Mouse (Mus musculus): Measurements from ENCODE around the gene Nf1. TPM values are rescaled to one million over a fixed set of nuclear protein-coding genes. Genes with fewer than 3 reads are reported as not detected.

Nf1 gene
- polyA plus RNA-seq, 1 experiment from 2014 or later, result 8.0 TPM

- 83% methylated on average over 1 of the region's 1 CpGs for WGBS
- no peak for ATAC-seq
Measured at GRCm38 (mm10) chr11:79522944-79523343, 183.5 kb downstream of the Nf1 start.

GRCm38 (mm10) chr11:79523560-79524309 lies 184.2 kb downstream of the Nf1 start, which contains the start of gene Evi2b:
Gene Evi2b, minus strand, starts transcription at chr11:79523762.
- Histone ChIP-seq H3K4me3 (replicated peaks) (no peak within 1 kb of the TSS), H3K36me3 (peaks cover 6% of the 10 kb centered on the region; the same call in 1 of the 2 replicates), H3K9me3 (no peaks in the 10 kb centered on the region), H3K27me3 (no peaks in the 10 kb centered on the region), H3K9ac (replicated peaks) (no peak within 1 kb of the TSS), H3K27ac (no peak within 1 kb of the TSS), H3K4me1 (replicated peaks) (0 out of 2 replicates have a peak, but pooled peaks cover 2% of the 10 kb centered on the region), H3K4me2 (replicated peaks) (no peak within 1 kb of the TSS)
- no peak for ATAC-seq
- WGBS, result 90% methylated on average over 10 of the region's 10 CpGs

More at GRCm38 (mm10) chr11:79522944-79523343, 183.5 kb downstream of the Nf1 start:
- Histone ChIP-seq H3K4me3 (replicated peaks) (no peak overlapping the region), H3K4me2 (replicated peaks) (no peak overlapping the region), H3K9ac (replicated peaks) (no peak overlapping the region), H3K36me3 (peaks cover 6% of the 10 kb centered on the region; the same call in 1 of the 2 replicates), H3K4me1 (replicated peaks) (0 out of 2 replicates have a peak, but pooled peaks cover 3% of the 10 kb centered on the region), H3K27me3 (no peaks in the 10 kb centered on the region), H3K27ac (no peak overlapping the region), H3K9me3 (no peaks in the 10 kb centered on the region)

- 100% methylated on average over 1 of the region's 1 CpGs for WGBS
- Histone ChIP-seq H3K27ac (no peak overlapping the region), H3K4me1 (replicated peaks) (no peaks in the 10 kb centered on the region), H3K4me3 (replicated peaks) (no peak overlapping the region), H3K36me3 (peaks cover 6% of the 10 kb centered on the region; the same call in 1 of the 2 replicates), H3K4me2 (replicated peaks) (no peak overlapping the region), H3K9me3 (no peaks in the 10 kb centered on the region), H3K9ac (replicated peaks) (no peak overlapping the region), H3K27me3 (no peaks in the 10 kb centered on the region)
- ATAC-seq, result no peak
Measured at GRCm38 (mm10) chr11:79524310-79524575, 184.8 kb downstream of the Nf1 start.

GRCm38 (mm10) chr11:79526549-79526948 lies 187.1 kb downstream of the Nf1 start:
- no peak overlapping the region for H3K9ac ChIP-seq (replicated peaks)
- H3K4me3 ChIP-seq (replicated peaks), result no peak overlapping the region
- WGBS, result 95% methylated on average over 3 of the region's 3 CpGs
- ATAC-seq, result no peak
- H3K27ac ChIP-seq, result no peak overlapping the region
- H3K9me3 ChIP-seq, result no peaks in the 10 kb centered on the region
- peaks cover 8% of the 10 kb centered on the region for H3K36me3 ChIP-seq
- H3K4me1 ChIP-seq (replicated peaks), result no peaks in the 10 kb centered on the region
- no peaks in the 10 kb centered on the region for H3K27me3 ChIP-seq
- no peak overlapping the region for H3K4me2 ChIP-seq (replicated peaks)

GRCm38 (mm10) chr11:79527015-79527738 lies 187.7 kb downstream of the Nf1 start:
- 88% methylated on average over 15 of the region's 15 CpGs for WGBS
- Histone ChIP-seq H3K9me3 (no peaks in the 10 kb centered on the region), H3K27ac (no peak overlapping the region), H3K36me3 (peaks cover 13% of the 10 kb centered on the region), H3K4me3 (replicated peaks) (no peak overlapping the region), H3K4me1 (replicated peaks) (no peaks in the 10 kb centered on the region), H3K27me3 (no peaks in the 10 kb centered on the region), H3K9ac (replicated peaks) (no peak overlapping the region), H3K4me2 (replicated peaks) (no peak overlapping the region)
- no peak for ATAC-seq

- Histone ChIP-seq H3K36me3 (peaks cover 13% of the 10 kb centered on the region), H3K9me3 (no peaks in the 10 kb centered on the region), H3K9ac (replicated peaks) (no peak overlapping the region), H3K4me2 (replicated peaks) (no peak overlapping the region), H3K27ac (no peak overlapping the region), H3K4me3 (replicated peaks) (no peak overlapping the region), H3K27me3 (no peaks in the 10 kb centered on the region), H3K4me1 (replicated peaks) (no peaks in the 10 kb centered on the region)
- no peak for ATAC-seq
- WGBS, result 94% methylated on average over 5 of the region's 5 CpGs
Measured at GRCm38 (mm10) chr11:79527739-79528384, 188.4 kb downstream of the Nf1 start.

GRCm38 (mm10) chr11:79528601-79529000 lies 189.1 kb downstream of the Nf1 start:
- H3K36me3 ChIP-seq, result peaks cover 13% of the 10 kb centered on the region
- no peak overlapping the region for H3K4me3 ChIP-seq (replicated peaks)
- H3K4me2 ChIP-seq (replicated peaks), result no peak overlapping the region
- H3K27ac ChIP-seq, result no peak overlapping the region
- WGBS, result 89% methylated on average over 3 of the region's 3 CpGs
- ATAC-seq, result no peak
- no peaks in the 10 kb centered on the region for H3K9me3 ChIP-seq
- no peaks in the 10 kb centered on the region for H3K27me3 ChIP-seq
- no peak overlapping the region for H3K9ac ChIP-seq (replicated peaks)
- no peaks in the 10 kb centered on the region for H3K4me1 ChIP-seq (replicated peaks)

GRCm38 (mm10) chr11:79529226-79529625 lies 189.7 kb downstream of the Nf1 start:
- Histone ChIP-seq H3K27ac (no peak overlapping the region), H3K9me3 (no peaks in the 10 kb centered on the region), H3K36me3 (peaks cover 13% of the 10 kb centered on the region), H3K27me3 (no peaks in the 10 kb centered on the region), H3K4me1 (replicated peaks) (peaks cover 5% of the 10 kb centered on the region), H3K4me3 (replicated peaks) (no peak overlapping the region), H3K9ac (replicated peaks) (no peak overlapping the region), H3K4me2 (replicated peaks) (no peak overlapping the region)
- 98% methylated on average over 6 of the region's 6 CpGs for WGBS
- no peak for ATAC-seq

GRCm38 (mm10) chr11:79529736-79530135 lies 190.2 kb downstream of the Nf1 start:
- ATAC-seq, result no peak
- Histone ChIP-seq H3K9ac (replicated peaks) (no peak overlapping the region), H3K4me3 (replicated peaks) (no peak overlapping the region), H3K27me3 (no peaks in the 10 kb centered on the region), H3K4me2 (replicated peaks) (no peak overlapping the region), H3K27ac (no peak overlapping the region), H3K9me3 (no peaks in the 10 kb centered on the region), H3K4me1 (replicated peaks) (peaks cover 10% of the 10 kb centered on the region), H3K36me3 (peaks cover 11% of the 10 kb centered on the region)
- 88% methylated on average over 2 of the region's 2 CpGs for WGBS

- Histone ChIP-seq H3K9me3 (no peaks in the 10 kb centered on the region), H3K9ac (replicated peaks) (no peak within 1 kb of the TSS), H3K36me3 (peaks cover 7% of the 10 kb centered on the region), H3K4me2 (replicated peaks) (no peak within 1 kb of the TSS), H3K27ac (no peak within 1 kb of the TSS), H3K4me3 (replicated peaks) (no peak within 1 kb of the TSS), H3K4me1 (replicated peaks) (peaks cover 11% of the 10 kb centered on the region), H3K27me3 (no peaks in the 10 kb centered on the region)
- no peak for ATAC-seq
- 84% methylated on average over 7 of the region's 7 CpGs for WGBS
Measured at GRCm38 (mm10) chr11:79530333-79530761, 190.9 kb downstream of the Nf1 start, which contains the start of the genes Evi2 and Evi2a. Gene Evi2, minus strand, starts transcription at chr11:79530589. Gene Evi2a, minus strand, starts transcription at chr11:79530609.

GRCm38 (mm10) chr11:79530774-79531173 lies 191.3 kb downstream of the Nf1 start:
- Histone ChIP-seq H3K27ac (no peak overlapping the region), H3K9me3 (no peaks in the 10 kb centered on the region), H3K9ac (replicated peaks) (no peak overlapping the region), H3K4me1 (replicated peaks) (peaks cover 11% of the 10 kb centered on the region), H3K4me3 (replicated peaks) (no peak overlapping the region), H3K4me2 (replicated peaks) (no peak overlapping the region), H3K36me3 (peaks cover 9% of the 10 kb centered on the region), H3K27me3 (no peaks in the 10 kb centered on the region)
- WGBS, result 82% methylated on average over 11 of the region's 11 CpGs
- ATAC-seq, result no peak

GRCm38 (mm10) chr11:79531485-79531884 lies 192.0 kb downstream of the Nf1 start:
- H3K4me3 ChIP-seq (replicated peaks), result no peak overlapping the region
- H3K27me3 ChIP-seq, result no peaks in the 10 kb centered on the region
- no peak overlapping the region for H3K27ac ChIP-seq
- no peak overlapping the region for H3K9ac ChIP-seq (replicated peaks)
- H3K4me2 ChIP-seq (replicated peaks), result no peak overlapping the region
- peaks cover 14% of the 10 kb centered on the region for H3K36me3 ChIP-seq
- ATAC-seq, result no peak
- H3K9me3 ChIP-seq, result no peaks in the 10 kb centered on the region
- 90% methylated on average over 4 of the region's 4 CpGs for WGBS
- peaks cover 11% of the 10 kb centered on the region for H3K4me1 ChIP-seq (replicated peaks)

Measured in midbrain, embryonic 13.5 days (tissue).